Mouse (Mus musculus) neural tube, embryonic 15.5 days (tissue): ENCODE data around the gene Gm10320. TPM values are rescaled to one million over a fixed set of nuclear protein-coding genes. Genes with fewer than 3 reads are reported as not detected.

Experiments
- ATAC-seq: fragments of 200-750 bp; cut with Nextera tagmentation; 2 replicates; pipeline ENCODE4 v1.8.0; 2017; ENCODE audit warnings: mild to moderate bottlenecking, moderate TSS enrichment, moderate library complexity; ENCODE audit not compliant: low FRiP score
- H3K27ac ChIP-seq: fragments of 300-500 bp; sonication (generic); replicated peaks from 2 replicates; pipeline ENCODE4 v1.5.1; 2015; ENCODE audit warnings: mild to moderate bottlenecking, inconsistent platforms
- H3K27me3 ChIP-seq: fragments of 300-500 bp; sonication (generic); replicated peaks from 2 replicates; pipeline ENCODE4 v1.6.1; 2015; ENCODE audit warnings: inconsistent platforms
- H3K36me3 ChIP-seq: fragments of 300-500 bp; sonication (generic); 2 replicates; pipeline ENCODE4 v1.6.1; 2015; ENCODE audit warnings: inconsistent platforms
- H3K4me1 ChIP-seq: fragments of 300-500 bp; sonication (generic); 2 replicates; pipeline ENCODE4 v1.6.1; 2015; ENCODE audit warnings: inconsistent platforms
- H3K4me2 ChIP-seq: fragments of 300-500 bp; sonication (generic); 2 replicates; pipeline ENCODE4 v1.6.1; 2015; ENCODE audit warnings: inconsistent platforms, mild to moderate bottlenecking, moderate library complexity
- H3K4me3 ChIP-seq: fragments of 300-500 bp; sonication (generic); replicated peaks from 2 replicates; pipeline ENCODE4 v1.5.1; 2015; ENCODE audit warnings: mild to moderate bottlenecking, inconsistent platforms
- H3K9ac ChIP-seq: fragments of 300-500 bp; sonication (generic); replicated peaks from 2 replicates; pipeline ENCODE4 v1.6.1; 2015; ENCODE audit warnings: mild to moderate bottlenecking, inconsistent platforms
- H3K9me3 ChIP-seq: fragments of 300-500 bp; sonication (generic); replicated peaks from 2 replicates; pipeline ENCODE4 v1.6.1; 2016; ENCODE audit warnings: inconsistent platforms
- WGBS: fragments of 180-500 bp; shearing (Covaris S2); methylation state at CpG from one replicate; pipeline ENCODE4 v1.1.7; 2015; ENCODE audit warnings: mixed read lengths; 5-methylcytosine and 5-hydroxymethylcytosine counted together
- polyA plus RNA-seq: library from polyadenylated mRNA; unstranded; fragments of >200 nt; fragmentation: Nextera tagmentation; extraction: Ambion mirVana; gene quantifications from 2 replicates; pipeline ENCODE4 v1.2.1, GENCODE M21; 2015

Gm10320 gene
- 0.74 and 1.0 TPM in 2 replicates for polyA plus RNA-seq

- H3K9ac ChIP-seq: no peak within 1 kb of the TSS
- WGBS: 71% methylated on average over 3 of the region's 3 CpGs
- no peak within 1 kb of the TSS for H3K27ac ChIP-seq
- H3K36me3 ChIP-seq: no peaks in the 10 kb centered on the region
- no peak for ATAC-seq
- H3K9me3 ChIP-seq: no peaks in the 10 kb centered on the region
- no peak within 1 kb of the TSS for H3K4me3 ChIP-seq
- no peak within 1 kb of the TSS for H3K4me2 ChIP-seq
- peaks cover 5% of the 10 kb centered on the region; the same call in 1 of the 2 replicates for H3K4me1 ChIP-seq
- peaks cover 7% of the 10 kb centered on the region; the same call in 1 of the 2 replicates for H3K27me3 ChIP-seq
Measured at GRCm38 (mm10) chr13:98491909-98492308, at the start of gene Gm10320. Gene Gm10320, minus strand, starts transcription at chr13:98492001.

GRCm38 (mm10) chr13:98541601-98542000 lies 49.8 kb upstream of the Gm10320 start:
- Histone ChIP-seq H3K36me3 (no peaks in the 10 kb centered on the region), H3K4me3 (no peak overlapping the region), H3K9ac (no peak overlapping the region), H3K27me3 (peaks cover 1% of the 10 kb centered on the region; the same call in 1 of the 2 replicates), H3K4me2 (no peak overlapping the region), H3K9me3 (no peaks in the 10 kb centered on the region), H3K27ac (no peak overlapping the region), H3K4me1 (no peaks in the 10 kb centered on the region)
- no peak for ATAC-seq
- 84% methylated on average over 2 of the region's 2 CpGs for WGBS

- no peaks in the 10 kb centered on the region for H3K9me3 ChIP-seq
- peaks cover 4% of the 10 kb centered on the region for H3K27me3 ChIP-seq
- no peak for ATAC-seq
- H3K4me2 ChIP-seq: no peak overlapping the region
- no peak overlapping the region for H3K27ac ChIP-seq
- H3K9ac ChIP-seq: no peak overlapping the region
- WGBS: 93% methylated on average over 3 of the region's 3 CpGs
- H3K36me3 ChIP-seq: no peaks in the 10 kb centered on the region
- H3K4me3 ChIP-seq: no peak overlapping the region
- H3K4me1 ChIP-seq: no peaks in the 10 kb centered on the region
Measured at GRCm38 (mm10) chr13:98540206-98540605, 48.4 kb upstream of the Gm10320 start.

- Histone ChIP-seq H3K36me3 (no peaks in the 10 kb centered on the region), H3K9me3 (no peaks in the 10 kb centered on the region), H3K9ac (no peak overlapping the region), H3K4me2 (no peak overlapping the region), H3K4me3 (no peak overlapping the region), H3K4me1 (peaks cover 7% of the 10 kb centered on the region), H3K27ac (no peak overlapping the region), H3K27me3 (peaks cover 8% of the 10 kb centered on the region)
- WGBS: 88% methylated on average over 7 of the region's 7 CpGs
- no peak for ATAC-seq
Measured at GRCm38 (mm10) chr13:98539311-98539710, 47.5 kb upstream of the Gm10320 start.

GRCm38 (mm10) chr13:98538587-98538986 lies 46.8 kb upstream of the Gm10320 start:
- H3K9me3 ChIP-seq: no peaks in the 10 kb centered on the region
- no peak overlapping the region for H3K9ac ChIP-seq
- H3K36me3 ChIP-seq: no peaks in the 10 kb centered on the region
- no peak overlapping the region for H3K27ac ChIP-seq
- peaks cover 8% of the 10 kb centered on the region for H3K27me3 ChIP-seq
- 60% methylated on average over 5 of the region's 5 CpGs for WGBS
- no peak for ATAC-seq
- no peak overlapping the region for H3K4me2 ChIP-seq
- no peak overlapping the region for H3K4me3 ChIP-seq
- peaks cover 13% of the 10 kb centered on the region for H3K4me1 ChIP-seq

- no peaks in the 10 kb centered on the region for H3K36me3 ChIP-seq
- 42% methylated on average over 2 of the region's 2 CpGs for WGBS
- peaks cover 12% of the 10 kb centered on the region for H3K27me3 ChIP-seq
- no peak for ATAC-seq
- 0 out of 2 replicates have a peak, but pooled peaks cover 4% of the 10 kb centered on the region for H3K9me3 ChIP-seq
- peak overlapping the region; percentile 47; the same call in 1 of the 2 replicates for H3K4me2 ChIP-seq
- peaks cover 22% of the 10 kb centered on the region for H3K4me1 ChIP-seq
- H3K9ac ChIP-seq: no peak overlapping the region
- H3K27ac ChIP-seq: no peak overlapping the region
- no peak overlapping the region for H3K4me3 ChIP-seq
Measured at GRCm38 (mm10) chr13:98534913-98535262, 43.1 kb upstream of the Gm10320 start.

GRCm38 (mm10) chr13:98534190-98534912 lies 42.5 kb upstream of the Gm10320 start:
- peak overlapping the region; percentile 18 for H3K4me3 ChIP-seq
- 30% methylated on average over 18 of the region's 18 CpGs for WGBS
- no peak overlapping the region for H3K27ac ChIP-seq
- H3K9ac ChIP-seq: no peak overlapping the region; the same call in 1 of the 2 replicates
- H3K27me3 ChIP-seq: peaks cover 12% of the 10 kb centered on the region
- H3K4me1 ChIP-seq: peaks cover 22% of the 10 kb centered on the region
- no peaks in the 10 kb centered on the region for H3K36me3 ChIP-seq
- 0 out of 2 replicates have a peak, but pooled peaks cover 7% of the 10 kb centered on the region for H3K9me3 ChIP-seq
- H3K4me2 ChIP-seq: peak overlapping the region; percentile 47
- peak; percentile 61; the same call in 1 of the 2 replicates for ATAC-seq

GRCm38 (mm10) chr13:98533415-98533814 lies 41.6 kb upstream of the Gm10320 start:
- no peak for ATAC-seq
- H3K9me3 ChIP-seq: 0 out of 2 replicates have a peak, but pooled peaks cover 7% of the 10 kb centered on the region
- no peak overlapping the region for H3K9ac ChIP-seq
- H3K4me3 ChIP-seq: no peak overlapping the region
- H3K36me3 ChIP-seq: no peaks in the 10 kb centered on the region
- peak overlapping the region; percentile 13; the same call in 1 of the 2 replicates for H3K4me2 ChIP-seq
- H3K27me3 ChIP-seq: peaks cover 12% of the 10 kb centered on the region
- H3K4me1 ChIP-seq: peaks cover 22% of the 10 kb centered on the region
- no peak overlapping the region for H3K27ac ChIP-seq
- WGBS: 26% methylated on average over 9 of the region's 9 CpGs

GRCm38 (mm10) chr13:98532699-98533375 lies 41.0 kb upstream of the Gm10320 start:
- Histone ChIP-seq H3K9ac (no peak overlapping the region), H3K27me3 (peaks cover 12% of the 10 kb centered on the region), H3K9me3 (0 out of 2 replicates have a peak, but pooled peaks cover 7% of the 10 kb centered on the region), H3K4me1 (peaks cover 22% of the 10 kb centered on the region), H3K4me2 (peak overlapping the region; percentile 13; the same call in 1 of the 2 replicates), H3K36me3 (no peaks in the 10 kb centered on the region), H3K27ac (no peak overlapping the region), H3K4me3 (no peak overlapping the region)
- ATAC-seq: no peak
- WGBS: 53% methylated on average over 12 of the region's 12 CpGs

GRCm38 (mm10) chr13:98531976-98532375 lies 40.2 kb upstream of the Gm10320 start:
- Histone ChIP-seq H3K27ac (no peak overlapping the region), H3K4me3 (no peak overlapping the region), H3K36me3 (no peaks in the 10 kb centered on the region), H3K9me3 (0 out of 2 replicates have a peak, but pooled peaks cover 7% of the 10 kb centered on the region), H3K4me2 (no peak overlapping the region), H3K9ac (no peak overlapping the region), H3K27me3 (peaks cover 12% of the 10 kb centered on the region), H3K4me1 (peaks cover 22% of the 10 kb centered on the region)
- no peak for ATAC-seq
- 86% methylated on average over 9 of the region's 9 CpGs for WGBS

GRCm38 (mm10) chr13:98531306-98531705 lies 39.5 kb upstream of the Gm10320 start:
- no peak overlapping the region for H3K4me2 ChIP-seq
- no peak overlapping the region for H3K9ac ChIP-seq
- no peak overlapping the region for H3K27ac ChIP-seq
- ATAC-seq: no peak
- H3K27me3 ChIP-seq: peaks cover 8% of the 10 kb centered on the region
- peaks cover 22% of the 10 kb centered on the region for H3K4me1 ChIP-seq
- no peaks in the 10 kb centered on the region for H3K36me3 ChIP-seq
- H3K4me3 ChIP-seq: no peak overlapping the region
- 46% methylated on average over 3 of the region's 3 CpGs for WGBS
- 0 out of 2 replicates have a peak, but pooled peaks cover 7% of the 10 kb centered on the region for H3K9me3 ChIP-seq
